Mouse (Mus musculus): ENCODE measurements at regions not wholly inside any gene's neighbourhood (a gene's known extent, or its start where the extent isn't known, plus 50 kb on each side); places are given as distances from the start of the nearest gene placed in this dataset.

DNA sequence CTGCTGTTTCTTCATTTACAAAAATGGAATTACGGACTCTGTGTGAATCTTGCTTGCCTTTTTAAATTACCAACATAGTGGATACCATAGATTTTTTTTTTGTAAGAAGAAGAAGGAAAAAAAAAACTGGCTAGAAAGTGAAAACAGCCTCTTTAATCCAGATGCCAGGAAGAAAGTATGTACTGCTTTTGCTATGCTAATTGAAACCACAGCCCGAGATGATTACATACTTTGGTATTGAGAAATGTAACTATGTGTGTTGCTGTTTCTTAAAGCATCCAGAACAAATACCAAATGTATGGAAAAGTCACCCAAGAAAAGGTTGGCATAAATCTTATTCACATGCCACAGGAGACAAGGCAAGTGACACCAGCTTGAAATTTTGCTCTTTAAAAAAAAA is 93.2 kb upstream of the Nfe2l3 start:
- Histone ChIP-seq H3K27me3 (ENCODE audit: insufficient read depth, low read length) (no peaks in the 10 kb centered on the region), H3K27ac (no peak overlapping the region), H3K9ac (ENCODE audit: low read depth, low read length) (no peak overlapping the region), H3K4me2 (ENCODE audit: low read length) (no peak overlapping the region), H3K4me1 (replicated peaks; ENCODE audit: insufficient read depth, low read length) (peaks cover 9% of the 10 kb centered on the region; the same call in 1 of the 2 replicates), H3K36me3 (ENCODE audit: insufficient read depth, low read length) (no peaks in the 10 kb centered on the region), H3K4me3 (replicated peaks; ENCODE audit: low read depth, low read length) (no peak overlapping the region), H3K9me3 (replicated peaks; ENCODE audit: low read length) (no peaks in the 10 kb centered on the region)
- no peak for TF ChIP-seq CTCF (IDR thresholded peaks at IDR 0.05; ENCODE audit: low read depth)
- ATAC-seq (replicated peaks; ENCODE audit: low FRiP score, low read depth) (no peak), DNase-seq (ENCODE audit: low spot score) (no peak)
- WGBS = 80% methylated on average over 2 of the region's 2 CpGs

DNA sequence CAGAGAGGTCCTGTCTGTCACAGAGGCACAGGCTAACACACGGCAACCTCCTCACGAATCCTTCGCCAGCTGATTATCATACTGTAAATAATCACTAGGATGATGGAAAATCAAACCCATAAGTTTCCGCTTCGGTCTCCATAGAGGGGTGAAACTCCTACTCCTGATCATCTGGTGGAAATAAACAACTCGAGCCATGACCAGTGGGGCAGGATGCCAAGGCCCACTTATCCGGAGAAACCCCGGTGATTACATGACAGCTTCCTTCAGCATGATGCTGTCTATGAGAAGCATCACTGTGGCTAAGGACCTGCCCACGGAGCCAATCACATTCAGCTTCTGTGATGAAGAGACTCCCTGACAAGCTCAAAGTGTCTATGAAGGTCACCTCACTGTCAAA is 84.7 kb upstream of the Nfe2l3 start:
- Histone ChIP-seq H3K9me3 (replicated peaks; ENCODE audit: low read length) (no peaks in the 10 kb centered on the region), H3K27me3 (ENCODE audit: insufficient read depth, low read length) (no peaks in the 10 kb centered on the region; the same call in 1 of the 2 replicates), H3K27ac (no peak overlapping the region), H3K36me3 (ENCODE audit: insufficient read depth, low read length) (no peaks in the 10 kb centered on the region), H3K9ac (ENCODE audit: low read depth, low read length) (no peak overlapping the region), H3K4me1 (replicated peaks; ENCODE audit: insufficient read depth, low read length) (no peaks in the 10 kb centered on the region), H3K4me3 (replicated peaks; ENCODE audit: low read depth, low read length) (no peak overlapping the region), H3K4me2 (ENCODE audit: low read length) (no peak overlapping the region)
- DNase-seq (ENCODE audit: low spot score) (no peak), ATAC-seq (replicated peaks; ENCODE audit: low FRiP score, low read depth) (no peak)
- no peak for TF ChIP-seq CTCF (IDR thresholded peaks at IDR 0.05; ENCODE audit: low read depth)
- WGBS = 75% methylated on average over 9 of the region's 9 CpGs

DNA sequence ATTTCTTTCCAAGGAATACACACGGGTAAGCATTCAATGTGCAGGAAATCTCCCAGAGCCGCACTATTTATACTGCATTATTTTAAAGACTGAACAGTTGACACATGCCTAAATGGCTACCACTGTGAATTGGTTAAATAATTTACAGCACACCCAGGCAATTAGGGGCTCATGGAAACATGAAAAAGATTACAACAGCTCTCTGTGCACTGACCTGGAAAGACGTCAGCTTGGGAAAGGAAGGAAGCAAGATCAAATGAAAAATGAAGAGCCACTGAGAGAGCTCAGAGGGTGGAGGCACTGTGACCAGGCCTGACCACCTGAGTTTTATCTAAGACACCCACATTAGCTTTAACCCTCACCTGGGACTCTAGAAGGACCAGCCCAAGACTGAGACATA is 82.7 kb upstream of the Nfe2l3 start:
- TF ChIP-seq CTCF (IDR thresholded peaks at IDR 0.05; ENCODE audit: low read depth) = no peak
- no peaks in the 10 kb centered on the region for H3K27me3 ChIP-seq (ENCODE audit: insufficient read depth, low read length)
- no peaks in the 10 kb centered on the region for H3K9me3 ChIP-seq (replicated peaks; ENCODE audit: low read length)
- DNase-seq (ENCODE audit: low spot score) (no peak), ATAC-seq (replicated peaks; ENCODE audit: low FRiP score, low read depth) (no peak)
- H3K36me3 ChIP-seq (ENCODE audit: insufficient read depth, low read length) = no peaks in the 10 kb centered on the region
- no peak overlapping the region for H3K4me2 ChIP-seq (ENCODE audit: low read length)
- WGBS = 25% methylated on average over 3 of the region's 3 CpGs
- no peak overlapping the region for H3K4me3 ChIP-seq (replicated peaks; ENCODE audit: low read depth, low read length)
- H3K27ac ChIP-seq = no peak overlapping the region
- no peaks in the 10 kb centered on the region for H3K4me1 ChIP-seq (replicated peaks; ENCODE audit: insufficient read depth, low read length)
- H3K9ac ChIP-seq (ENCODE audit: low read depth, low read length) = no peak overlapping the region

DNA sequence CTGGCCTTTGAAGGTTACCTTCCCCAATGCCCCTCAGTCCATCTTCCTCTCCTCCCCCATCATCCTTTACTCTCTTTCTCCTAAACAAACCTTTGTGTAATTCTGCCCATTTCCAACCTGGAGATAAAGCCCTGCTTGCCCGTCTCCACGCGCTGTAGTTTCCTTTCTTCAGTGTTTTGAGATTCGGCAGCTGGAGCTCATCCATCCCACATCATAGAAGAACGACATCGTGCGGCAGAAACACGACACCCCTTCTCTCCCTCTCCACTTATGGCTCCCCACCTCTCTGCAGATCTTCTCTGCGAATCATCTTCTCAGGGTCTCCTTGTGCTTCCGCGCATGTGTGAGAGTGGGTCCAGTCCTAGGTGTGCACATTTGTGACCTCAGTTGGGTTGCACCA is 77.4 kb upstream of the Nfe2l3 start:
- no peak for DNase-seq (ENCODE audit: low spot score)
- no peak for ATAC-seq (replicated peaks; ENCODE audit: low FRiP score, low read depth)
- H3K9ac ChIP-seq (ENCODE audit: low read depth, low read length) = no peak overlapping the region
- no peak overlapping the region for H3K27ac ChIP-seq
- no peaks in the 10 kb centered on the region for H3K36me3 ChIP-seq (ENCODE audit: insufficient read depth, low read length)
- no peak overlapping the region for H3K4me2 ChIP-seq (ENCODE audit: low read length)
- H3K4me1 ChIP-seq (replicated peaks; ENCODE audit: insufficient read depth, low read length) = no peaks in the 10 kb centered on the region
- no peaks in the 10 kb centered on the region for H3K9me3 ChIP-seq (replicated peaks; ENCODE audit: low read length)
- 52% methylated on average over 11 of the region's 11 CpGs for WGBS
- no peak overlapping the region for H3K4me3 ChIP-seq (replicated peaks; ENCODE audit: low read depth, low read length)
- TF ChIP-seq CTCF (IDR thresholded peaks at IDR 0.05; ENCODE audit: low read depth) = no peak
- H3K27me3 ChIP-seq (ENCODE audit: insufficient read depth, low read length) = no peaks in the 10 kb centered on the region

DNA sequence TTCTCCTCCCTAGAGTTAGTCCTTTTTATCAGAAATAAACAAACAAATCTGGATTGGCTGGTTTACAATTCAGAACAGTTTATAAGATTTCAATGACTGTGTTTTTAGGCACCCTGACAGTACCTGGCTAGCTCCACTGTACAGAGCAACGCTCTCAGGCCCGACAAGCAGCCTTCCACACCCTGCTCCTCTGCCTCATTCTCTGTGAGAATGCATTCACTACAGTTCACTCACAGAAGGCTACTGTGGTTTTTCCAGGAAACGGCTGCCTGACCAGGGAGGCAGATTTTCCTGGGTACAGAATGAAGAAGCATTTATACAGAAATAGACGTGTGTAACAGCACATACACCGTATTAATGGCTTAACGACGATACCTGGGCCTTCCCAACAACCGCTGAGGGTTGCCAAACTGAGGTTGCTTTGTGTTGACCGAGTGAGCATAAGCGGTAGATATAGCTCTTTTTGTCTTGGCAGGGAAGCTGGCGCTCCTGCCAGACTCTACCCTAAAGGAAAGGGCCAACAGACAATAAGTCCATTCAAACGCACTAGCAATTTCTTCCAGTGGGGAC is 70.8 kb upstream of the Nfe2l3 start:
- Histone ChIP-seq H3K9ac (ENCODE audit: low read depth, low read length) (no peak overlapping the region), H3K9me3 (replicated peaks; ENCODE audit: low read length) (no peaks in the 10 kb centered on the region), H3K27me3 (ENCODE audit: insufficient read depth, low read length) (no peaks in the 10 kb centered on the region), H3K4me2 (ENCODE audit: low read length) (no peak overlapping the region), H3K4me3 (replicated peaks; ENCODE audit: low read depth, low read length) (no peak overlapping the region), H3K4me1 (replicated peaks; ENCODE audit: insufficient read depth, low read length) (no peaks in the 10 kb centered on the region), H3K36me3 (ENCODE audit: insufficient read depth, low read length) (no peaks in the 10 kb centered on the region), H3K27ac (no peak overlapping the region)
- no peak for TF ChIP-seq CTCF (IDR thresholded peaks at IDR 0.05; ENCODE audit: low read depth)
- no peak for DNase-seq (ENCODE audit: low spot score)
- no peak for ATAC-seq (replicated peaks; ENCODE audit: low FRiP score, low read depth)
- WGBS = 75% methylated on average over 12 of the region's 12 CpGs

DNA sequence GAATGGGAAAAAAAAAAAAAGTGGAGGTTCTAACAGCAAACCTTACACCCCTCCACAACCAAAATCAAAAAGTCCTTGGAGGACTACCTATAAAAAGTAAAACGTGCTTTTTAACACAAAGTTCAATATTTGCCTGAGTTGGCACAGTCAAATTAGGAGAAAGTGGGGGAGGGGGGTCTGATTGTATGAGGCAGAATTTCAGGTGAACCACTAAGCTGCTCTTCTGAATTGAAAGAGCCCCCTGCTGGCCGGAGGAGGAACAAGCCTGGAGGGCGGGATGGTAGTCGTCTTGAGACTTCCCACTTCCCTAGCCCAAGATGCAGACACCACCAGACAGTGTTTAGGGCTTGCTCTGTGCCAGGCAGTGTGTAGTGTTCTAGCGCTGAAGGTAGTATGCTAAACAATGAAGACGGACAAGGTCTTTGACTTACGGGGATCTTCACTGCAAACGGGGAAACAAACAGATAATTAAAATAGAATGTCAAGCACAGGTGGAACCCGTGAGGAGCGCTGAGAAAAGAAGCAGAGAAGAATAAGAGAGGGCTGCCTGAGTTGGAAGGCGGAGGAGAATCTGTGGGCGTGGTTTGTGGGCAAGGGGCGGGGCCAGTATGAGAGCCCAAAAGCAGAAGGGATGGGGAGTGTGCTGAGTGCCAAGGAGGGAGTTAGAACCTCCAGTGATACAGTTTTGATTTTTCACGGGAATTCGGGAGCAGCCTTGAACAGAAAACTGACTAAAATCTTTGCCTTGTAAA is 69.8 kb upstream of the Nfe2l3 start:
- TF ChIP-seq CTCF (IDR thresholded peaks at IDR 0.05; ENCODE audit: low read depth) = peak; percentile 82
- Histone ChIP-seq H3K4me3 (replicated peaks; ENCODE audit: low read depth, low read length) (no peak overlapping the region), H3K9ac (ENCODE audit: low read depth, low read length) (no peak overlapping the region), H3K27me3 (ENCODE audit: insufficient read depth, low read length) (no peaks in the 10 kb centered on the region), H3K4me1 (replicated peaks; ENCODE audit: insufficient read depth, low read length) (no peaks in the 10 kb centered on the region), H3K27ac (no peak overlapping the region), H3K4me2 (ENCODE audit: low read length) (peak overlapping the region; percentile 43), H3K36me3 (ENCODE audit: insufficient read depth, low read length) (no peaks in the 10 kb centered on the region), H3K9me3 (replicated peaks; ENCODE audit: low read length) (no peaks in the 10 kb centered on the region)
- ATAC-seq (replicated peaks; ENCODE audit: low FRiP score, low read depth) = peak; percentile 59
- WGBS = 7% methylated on average over 15 of the region's 15 CpGs
- DNase-seq (ENCODE audit: low spot score) = peak; percentile 93
